Mouse (Mus musculus) retina, postnatal 1 day (tissue): Measurements from ENCODE around the gene Ripply1.
"Not testable (repeated sequence)": the region's sequence is repeated elsewhere in the genome, so short reads cannot be mapped to it uniquely, and the experiment has no call there.

Source experiments
- DNase-seq: peaks from one replicate; pipeline ENCODE4 v3.0.0-alpha.2; 2012

The Ripply1 gene

GRCm38 (mm10) chrX:139779401-139779800 is 2.8 kb downstream of the Ripply1 start:
- DNase-seq = no peak

DNA sequence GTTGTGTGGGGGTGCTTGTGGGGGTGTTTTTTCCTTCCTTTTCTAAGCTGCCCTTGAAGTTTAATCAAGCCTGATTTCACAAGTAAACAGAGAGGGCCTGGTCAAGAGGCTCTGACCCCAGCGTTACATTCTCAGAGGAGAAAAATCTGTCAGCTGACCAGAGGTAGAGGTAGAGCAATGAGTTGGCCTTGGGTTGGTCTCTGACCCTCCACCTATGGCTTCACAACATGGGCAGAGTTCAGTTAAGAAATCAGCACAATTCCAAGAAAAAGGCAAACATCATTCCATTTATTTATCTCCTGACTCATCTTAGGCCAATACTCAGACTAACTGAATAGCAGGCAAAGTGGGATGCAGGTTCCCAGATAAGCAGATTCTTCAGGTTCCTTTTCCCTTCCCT is 3.3 kb downstream of the Ripply1 start:
- no peak for DNase-seq

DNA sequence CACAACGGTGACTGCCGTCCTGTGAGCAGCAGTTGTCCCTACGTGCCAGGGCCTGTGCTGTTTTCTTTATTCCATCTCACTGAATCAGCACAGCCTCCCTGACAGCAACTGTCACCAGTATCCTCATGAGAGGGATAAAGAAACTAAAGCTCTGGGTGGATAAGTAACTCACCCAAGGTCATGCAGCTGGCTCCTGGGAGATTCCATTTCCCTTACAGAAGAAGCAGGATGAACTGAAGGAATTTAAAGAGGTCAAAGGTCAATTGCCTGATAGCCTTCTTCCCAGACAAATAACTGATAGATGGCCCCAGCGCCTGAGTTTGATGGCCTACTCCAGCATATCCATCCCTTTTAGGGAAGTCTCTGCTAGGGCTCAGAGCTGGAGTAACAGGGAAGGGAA is 4.8 kb downstream of the Ripply1 start:
- DNase-seq = no peak

DNA sequence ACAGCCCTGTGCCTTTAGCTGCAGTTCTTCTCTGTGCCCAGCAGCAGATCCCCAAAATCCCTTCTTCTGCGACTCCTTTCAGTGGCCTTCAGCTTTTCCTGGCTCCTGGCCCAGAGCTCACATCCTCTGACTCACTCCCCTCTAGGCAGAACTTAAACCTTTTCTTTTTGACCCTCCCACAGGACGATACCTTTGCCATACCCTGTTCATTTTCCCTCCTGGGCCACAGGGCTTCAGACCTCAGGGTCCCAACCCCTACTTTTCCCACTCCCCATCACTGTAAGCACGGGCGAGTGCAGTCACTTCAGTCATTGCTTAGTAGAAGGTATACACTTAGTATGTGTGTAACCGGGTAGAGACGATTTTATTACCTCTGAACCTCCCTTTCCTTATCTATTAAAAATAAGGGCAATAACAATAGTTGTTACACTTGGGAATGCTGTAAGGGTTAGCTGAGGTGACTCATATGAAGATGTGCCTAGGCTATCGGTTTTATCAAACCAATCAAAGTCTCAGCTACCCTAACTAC is 7.0 kb downstream of the Ripply1 start:
- no peak for DNase-seq

- peak; percentile 34 for DNase-seq
Measured at GRCm38 (mm10) chrX:139774309-139775083, 7.7 kb downstream of the Ripply1 start.

DNA sequence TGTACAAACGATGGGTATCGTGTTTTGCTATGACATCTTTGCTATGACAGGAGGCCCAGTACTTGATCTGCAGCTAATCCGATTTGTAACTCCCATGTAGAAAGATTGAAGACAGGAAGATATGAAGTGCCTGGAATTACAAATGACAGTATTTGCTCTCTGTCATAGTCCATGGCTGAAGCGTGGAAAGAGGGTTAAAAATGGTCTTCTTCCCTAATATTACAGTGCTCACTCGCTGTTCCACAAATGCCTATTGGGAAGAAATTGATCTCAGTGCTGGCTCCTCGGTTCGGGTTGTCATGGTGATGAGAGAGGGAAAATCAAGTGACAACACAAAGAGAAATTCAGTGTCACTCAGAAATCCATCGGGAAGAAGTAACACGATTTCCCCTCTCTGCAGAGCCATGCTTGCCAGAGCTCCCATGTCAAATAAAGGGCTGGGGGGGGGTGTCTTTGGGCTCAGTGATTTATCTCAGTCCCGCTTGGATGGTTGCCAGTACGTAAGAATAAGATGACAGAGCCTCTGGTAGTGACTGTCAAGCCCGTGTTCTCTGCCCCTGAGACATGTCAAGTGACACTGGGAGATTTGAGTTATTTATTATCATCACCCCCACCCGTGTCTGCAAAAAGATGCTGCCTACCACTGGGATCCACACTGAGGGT is 12.0 kb downstream of the Ripply1 start:
- DNase-seq = peak; percentile 37

- peak; percentile 21 for DNase-seq
Measured at GRCm38 (mm10) chrX:139762546-139762945, 19.6 kb downstream of the Ripply1 start.

DNA sequence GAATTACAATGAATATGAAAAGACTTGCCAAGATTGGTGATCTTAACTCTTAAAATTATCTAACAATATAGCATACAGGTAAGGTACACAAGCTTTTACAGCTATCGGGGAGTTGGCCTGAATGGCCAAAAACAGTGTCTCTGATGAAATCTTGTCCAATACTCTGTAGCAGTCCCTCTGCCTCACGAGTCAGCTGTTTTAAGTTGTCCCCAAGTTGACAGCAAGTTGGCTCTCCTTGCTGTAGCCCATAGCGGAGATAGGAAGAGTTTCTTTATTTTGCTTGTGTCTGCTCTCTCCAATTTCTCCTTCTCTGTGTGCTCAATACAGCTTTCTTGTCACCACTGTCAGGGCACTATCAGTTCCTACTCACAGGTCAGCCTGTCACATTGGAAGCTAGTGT is 23.5 kb downstream of the Ripply1 start:
- DNase-seq = not testable (repeated sequence)

DNA sequence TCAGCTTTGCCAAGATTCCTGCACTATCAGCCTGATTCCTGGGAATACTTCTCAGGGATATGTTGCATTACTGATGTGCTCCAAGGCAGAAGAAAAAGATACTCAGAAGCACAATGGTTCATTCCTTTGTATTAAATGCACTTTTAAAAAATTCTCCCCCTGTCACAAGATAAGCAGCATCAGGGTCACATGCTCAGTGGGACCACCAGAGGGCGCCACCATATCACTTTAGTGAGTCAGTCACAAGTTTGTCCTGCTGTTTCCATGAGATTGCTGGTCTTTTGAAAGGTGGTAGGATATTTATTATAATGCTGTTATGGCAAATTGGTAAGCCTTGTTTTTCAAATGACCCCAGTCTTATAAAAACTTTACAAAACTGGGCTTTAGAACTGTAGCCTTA is 30.3 kb downstream of the Ripply1 start:
- DNase-seq = peak; percentile 52

DNA sequence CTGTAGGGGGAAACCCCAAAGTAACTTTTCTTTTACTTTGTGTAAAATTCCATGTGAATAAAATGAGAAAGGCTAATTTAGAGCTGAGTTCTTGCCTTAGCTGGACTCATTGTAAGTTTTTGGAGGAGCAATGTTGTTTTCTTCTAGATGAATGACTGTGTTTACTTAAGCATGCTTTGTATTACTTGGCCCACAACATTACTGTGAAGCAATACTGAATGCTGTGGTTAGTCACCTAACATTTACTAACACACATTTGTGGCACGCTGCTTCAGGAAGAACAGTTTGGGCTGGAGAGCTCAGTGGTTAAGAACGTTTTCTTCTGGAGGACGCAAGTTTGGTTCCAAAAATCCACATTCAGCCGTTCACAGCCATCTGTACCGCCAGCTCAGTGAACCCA is 45.1 kb downstream of the Ripply1 start:
- no peak for DNase-seq

GRCm38 (mm10) chrX:139730541-139730940 is 51.6 kb downstream of the Ripply1 start:
- DNase-seq = no peak
